Mouse (Mus musculus): Measurements from ENCODE around the gene Lrr1. TPM values are rescaled to one million over a fixed set of nuclear protein-coding genes. Genes with fewer than 3 reads are reported as not detected.
A peak's percentile ranks its signal among the peaks of the same experiment; 100 is the strongest.

Gene Lrr1
- 25.9 and 26.0 TPM in 2 replicates for polyA plus RNA-seq (2015; fragmentation: Nextera tagmentation; extraction: Ambion mirVana)

DNA sequence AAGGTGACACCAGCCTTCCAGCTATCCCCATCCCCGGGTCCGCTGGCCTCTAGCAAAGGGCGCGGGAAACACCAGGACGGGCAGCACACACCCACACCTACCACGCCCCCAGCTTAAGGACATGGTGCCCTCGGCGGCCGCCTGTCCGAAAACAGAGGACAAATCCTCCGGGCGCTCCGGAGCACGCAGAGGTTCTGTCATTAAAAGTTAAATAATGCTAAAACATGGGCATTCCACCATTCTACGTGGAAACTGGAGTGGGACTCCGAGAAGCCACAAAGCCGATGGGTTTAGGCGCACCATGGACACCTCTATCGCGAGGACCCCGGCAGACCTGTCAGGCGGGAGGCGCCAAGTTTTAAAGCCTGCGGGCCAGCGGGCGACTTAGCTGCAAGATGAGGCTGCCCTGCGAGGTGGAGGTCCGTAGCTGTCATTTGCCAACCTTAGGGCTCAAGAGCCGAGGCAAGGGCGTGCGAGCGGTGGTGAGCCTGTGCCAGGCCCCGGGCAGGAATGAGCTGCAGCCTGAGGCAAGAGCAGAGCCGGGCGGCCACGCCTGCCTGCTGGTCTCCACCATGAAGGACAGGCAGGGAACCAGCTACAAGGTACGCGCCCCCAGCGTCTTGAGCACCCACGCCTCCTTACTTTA is at the start of gene Lrr1:
Gene Lrr1 (plus strand): TSS at position 354 of the 646 bp plus-strand sequence.
- Histone ChIP-seq H3K4me2 (peak within 1 kb of the TSS; percentile 73), H3K27ac (peak within 1 kb of the TSS; percentile 48), H3K9me3 (replicated peaks) (no peaks in the 10 kb centered on the region), H3K36me3 (ENCODE audit: poor library complexity, severe bottlenecking) (peaks cover 7% of the 10 kb centered on the region; the same call in 1 of the 2 replicates), H3K27me3 (no peaks in the 10 kb centered on the region), H3K4me1 (peaks cover 15% of the 10 kb centered on the region), H3K4me3 (peak within 1 kb of the TSS; percentile 67), H3K9ac (peak within 1 kb of the TSS; percentile 70)
- WGBS: under 1% methylated on average over 40 of the region's 40 CpGs
- ATAC-seq: peak; percentile 95

DNA sequence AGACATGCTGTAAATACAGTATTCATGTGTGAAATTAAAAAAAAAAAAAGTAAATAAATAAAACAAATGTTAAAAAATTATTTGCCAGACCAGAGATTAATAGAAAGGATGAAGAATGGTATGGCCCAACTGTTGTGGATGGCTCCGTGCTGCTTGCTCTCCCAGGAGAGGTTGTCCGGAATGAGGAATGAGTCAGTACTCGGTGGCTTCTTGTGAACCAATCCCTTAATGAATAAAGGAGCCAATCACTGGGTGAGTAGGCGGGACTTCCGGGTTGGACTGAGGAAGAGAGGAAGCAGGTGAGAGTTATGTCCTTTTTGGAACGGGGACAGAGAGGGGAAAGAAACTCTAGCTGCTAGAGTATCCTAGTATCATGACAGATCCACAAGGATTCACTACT is 48.7 kb upstream of the Lrr1 start:
- H3K27ac ChIP-seq: no peak overlapping the region
- ATAC-seq: no peak
- no peaks in the 10 kb centered on the region for H3K27me3 ChIP-seq
- no peak overlapping the region for H3K4me3 ChIP-seq
- H3K36me3 ChIP-seq (ENCODE audit: poor library complexity, severe bottlenecking): no peaks in the 10 kb centered on the region
- H3K9me3 ChIP-seq (replicated peaks): no peaks in the 10 kb centered on the region
- H3K4me1 ChIP-seq: no peaks in the 10 kb centered on the region
- no peak overlapping the region for H3K4me2 ChIP-seq
- WGBS: 90% methylated on average over 6 of the region's 6 CpGs
- H3K9ac ChIP-seq: no peak overlapping the region

DNA sequence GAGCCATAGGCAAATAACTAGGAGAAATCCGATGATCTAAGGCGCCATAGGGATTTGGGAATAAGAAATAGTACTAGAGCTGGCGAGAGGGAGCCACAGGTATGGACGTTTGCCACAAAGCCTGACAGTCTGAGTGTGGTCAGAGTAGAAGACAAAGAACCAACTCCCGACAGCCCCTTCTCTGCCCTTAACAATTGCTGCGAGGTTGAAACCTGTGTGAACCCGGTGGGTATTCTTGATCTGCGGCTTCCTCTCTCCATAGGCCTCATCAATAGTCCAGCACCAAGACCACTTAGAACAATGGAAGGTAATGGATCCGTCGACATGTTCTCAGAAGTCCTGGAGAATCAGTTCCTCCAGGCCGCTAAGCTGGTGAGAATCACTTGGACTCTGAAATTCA is 45.8 kb upstream of the Lrr1 start:
- WGBS: 90% methylated on average over 11 of the region's 11 CpGs
- Histone ChIP-seq H3K36me3 (ENCODE audit: poor library complexity, severe bottlenecking) (no peaks in the 10 kb centered on the region), H3K27ac (no peak overlapping the region), H3K4me1 (no peaks in the 10 kb centered on the region), H3K4me3 (no peak overlapping the region), H3K9ac (no peak overlapping the region), H3K9me3 (replicated peaks) (no peaks in the 10 kb centered on the region), H3K4me2 (no peak overlapping the region), H3K27me3 (no peaks in the 10 kb centered on the region)
- no peak for ATAC-seq

DNA sequence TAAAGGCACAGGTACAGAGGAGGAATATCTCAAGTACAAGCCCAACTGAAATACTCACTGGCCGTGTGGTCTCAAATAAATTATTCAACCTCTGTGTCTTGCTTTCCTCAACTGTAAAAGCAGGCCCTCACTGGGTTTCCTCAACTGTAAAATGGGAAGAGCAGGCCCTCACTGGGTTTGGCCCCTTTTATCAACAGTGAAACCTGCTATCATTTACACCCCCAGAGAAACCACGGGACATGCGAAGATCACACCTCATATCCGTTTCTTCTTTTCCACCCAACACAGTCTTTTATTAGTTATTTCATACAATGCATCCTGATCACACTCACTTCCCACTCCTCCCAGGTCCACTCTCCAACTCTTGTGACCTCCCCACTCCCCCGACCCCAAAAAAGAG is 43.5 kb upstream of the Lrr1 start:
- Histone ChIP-seq H3K9ac (no peak overlapping the region), H3K4me1 (no peaks in the 10 kb centered on the region), H3K36me3 (ENCODE audit: poor library complexity, severe bottlenecking) (no peaks in the 10 kb centered on the region), H3K27ac (no peak overlapping the region), H3K4me3 (no peak overlapping the region), H3K9me3 (replicated peaks) (no peaks in the 10 kb centered on the region), H3K27me3 (no peaks in the 10 kb centered on the region), H3K4me2 (no peak overlapping the region)
- WGBS: 96% methylated on average over 5 of the region's 5 CpGs
- no peak for ATAC-seq

DNA sequence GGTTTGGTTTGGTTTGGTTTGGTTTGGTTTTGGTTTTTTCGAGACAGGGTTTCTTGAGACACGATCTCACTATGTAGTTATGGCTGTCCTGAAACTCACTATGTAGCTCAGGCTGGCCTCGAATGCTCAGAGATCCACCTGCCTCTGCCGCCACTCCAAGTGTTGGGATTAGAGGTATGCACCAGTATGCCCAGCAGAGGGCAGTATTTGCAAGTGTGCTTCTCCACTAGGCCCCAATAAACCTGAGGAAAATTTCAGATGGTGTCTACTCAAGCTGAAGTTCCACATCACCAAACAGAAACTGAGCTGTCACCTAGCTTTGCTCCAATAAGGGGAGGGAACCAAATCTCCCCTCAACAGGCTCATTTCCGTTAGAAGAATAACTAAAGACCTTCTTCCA is 41.4 kb upstream of the Lrr1 start:
- no peak overlapping the region for H3K27ac ChIP-seq
- no peak overlapping the region for H3K9ac ChIP-seq
- H3K4me2 ChIP-seq: no peak overlapping the region
- no peaks in the 10 kb centered on the region for H3K36me3 ChIP-seq (ENCODE audit: poor library complexity, severe bottlenecking)
- 90% methylated on average over 5 of the region's 5 CpGs for WGBS
- no peaks in the 10 kb centered on the region for H3K27me3 ChIP-seq
- H3K9me3 ChIP-seq (replicated peaks): no peaks in the 10 kb centered on the region
- no peak overlapping the region for H3K4me3 ChIP-seq
- H3K4me1 ChIP-seq: no peaks in the 10 kb centered on the region
- no peak for ATAC-seq

DNA sequence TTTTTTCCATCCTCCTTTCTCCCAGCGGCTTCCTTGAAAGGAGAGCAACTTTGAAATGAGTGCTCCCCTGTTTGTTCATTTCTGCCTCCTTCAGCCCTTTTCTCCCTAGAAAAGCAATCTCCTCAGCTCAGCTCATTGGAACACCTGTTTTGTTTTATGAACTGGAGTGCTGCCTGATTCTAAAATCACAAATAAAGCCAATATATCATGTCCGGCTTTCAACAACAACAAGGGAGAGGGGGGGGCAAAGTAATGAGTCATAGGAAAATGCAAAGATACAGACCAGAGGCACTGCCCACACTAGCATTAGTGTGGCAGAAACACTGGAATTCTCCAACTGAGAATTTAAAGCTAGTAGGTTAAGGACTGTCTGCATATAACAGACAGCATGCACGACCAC is 41.0 kb upstream of the Lrr1 start:
- ATAC-seq: no peak
- H3K27ac ChIP-seq: no peak overlapping the region
- no peaks in the 10 kb centered on the region for H3K36me3 ChIP-seq (ENCODE audit: poor library complexity, severe bottlenecking)
- no peaks in the 10 kb centered on the region for H3K9me3 ChIP-seq (replicated peaks)
- no peaks in the 10 kb centered on the region for H3K27me3 ChIP-seq
- no peak overlapping the region for H3K4me2 ChIP-seq
- no peak overlapping the region for H3K9ac ChIP-seq
- H3K4me1 ChIP-seq: no peaks in the 10 kb centered on the region
- 93% methylated on average over 3 of the region's 3 CpGs for WGBS
- no peak overlapping the region for H3K4me3 ChIP-seq

DNA sequence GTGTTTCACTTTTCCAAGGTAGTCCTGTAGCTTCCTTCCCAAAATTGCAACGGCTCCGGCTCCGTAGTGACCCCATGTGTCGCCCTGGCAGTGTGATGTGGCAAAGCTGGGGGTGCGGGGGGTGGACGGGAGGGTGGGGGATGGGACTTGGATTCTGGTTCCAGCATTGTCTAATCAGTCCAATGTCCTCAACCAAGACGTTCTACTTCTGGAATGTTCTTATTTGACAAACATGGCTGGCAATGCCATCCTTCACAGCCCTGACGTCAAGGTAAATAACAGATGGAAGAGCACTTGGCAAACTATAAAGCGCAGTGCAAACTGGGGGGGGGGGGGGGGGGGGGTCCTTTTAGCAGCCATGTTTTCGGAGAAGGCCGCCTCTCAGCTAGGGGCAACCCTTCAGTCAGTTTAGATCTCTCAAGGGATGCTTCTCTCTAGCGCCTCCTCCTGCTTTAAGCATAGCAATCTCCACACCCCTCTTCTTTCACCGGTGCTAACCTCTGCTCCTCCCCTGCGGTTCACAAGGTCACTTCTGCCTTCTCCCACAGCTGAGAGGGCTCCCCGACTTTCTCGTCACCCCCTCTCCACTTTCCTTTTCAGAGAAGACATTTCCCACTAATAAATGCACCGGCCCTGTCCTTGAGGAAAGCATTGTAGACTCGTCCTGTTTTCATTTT is 38.8 kb upstream of the Lrr1 start:
- Histone ChIP-seq H3K27me3 (no peaks in the 10 kb centered on the region), H3K4me3 (no peak overlapping the region), H3K4me1 (no peaks in the 10 kb centered on the region), H3K36me3 (ENCODE audit: poor library complexity, severe bottlenecking) (no peaks in the 10 kb centered on the region), H3K27ac (no peak overlapping the region), H3K9me3 (replicated peaks) (no peaks in the 10 kb centered on the region), H3K4me2 (0 out of 2 replicates have a peak overlapping the region, but pooled peaks have one; percentile 24), H3K9ac (no peak overlapping the region)
- ATAC-seq: 0 out of 2 replicates have a peak, but pooled peaks have one; percentile 27
- WGBS: 41% methylated on average over 17 of the region's 18 CpGs

DNA sequence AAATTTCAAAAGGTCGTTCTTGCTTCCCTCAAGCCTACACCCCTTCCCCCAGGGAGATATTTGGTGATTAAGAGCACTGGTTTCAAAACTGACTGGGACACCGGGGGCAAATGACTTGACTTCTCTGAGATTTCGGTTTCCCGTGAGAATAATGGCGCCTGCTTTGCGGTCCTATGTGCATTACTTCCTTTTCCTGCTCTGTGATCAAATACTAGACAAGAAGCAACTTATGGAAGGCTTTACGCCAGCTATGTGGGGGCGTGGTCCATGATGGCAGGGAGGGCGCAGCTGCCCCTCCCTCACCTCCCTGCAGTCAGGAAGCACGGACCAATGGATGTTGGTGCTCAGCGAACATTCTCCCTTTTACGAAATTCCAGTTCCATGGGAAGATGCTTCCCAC is 38.1 kb upstream of the Lrr1 start:
- H3K9me3 ChIP-seq (replicated peaks): no peaks in the 10 kb centered on the region
- H3K4me3 ChIP-seq: no peak overlapping the region
- no peak overlapping the region for H3K4me2 ChIP-seq
- H3K36me3 ChIP-seq (ENCODE audit: poor library complexity, severe bottlenecking): no peaks in the 10 kb centered on the region
- H3K27me3 ChIP-seq: no peaks in the 10 kb centered on the region
- no peak for ATAC-seq
- no peak overlapping the region for H3K27ac ChIP-seq
- no peaks in the 10 kb centered on the region for H3K4me1 ChIP-seq
- WGBS: 75% methylated on average over 12 of the region's 12 CpGs
- no peak overlapping the region for H3K9ac ChIP-seq

DNA sequence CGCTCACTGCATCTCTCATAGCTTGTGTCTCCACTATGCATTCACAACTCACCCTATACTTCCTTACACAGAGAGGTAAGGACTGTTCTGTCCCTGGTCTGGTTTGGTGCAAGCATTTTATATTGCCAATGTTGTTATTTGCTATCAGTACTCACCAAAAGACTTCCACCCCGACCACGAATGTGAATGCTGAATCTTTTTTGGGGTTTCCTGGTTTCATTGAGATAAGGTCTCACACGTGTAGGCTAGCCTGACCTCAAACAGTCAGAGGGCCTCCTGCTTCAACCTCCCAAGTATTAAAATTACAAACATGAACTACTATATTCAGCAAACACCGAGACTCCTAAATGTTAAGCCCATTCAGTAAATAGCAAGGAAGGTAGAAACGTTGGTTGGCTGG is 37.3 kb upstream of the Lrr1 start:
- no peaks in the 10 kb centered on the region for H3K4me1 ChIP-seq
- H3K4me2 ChIP-seq: no peak overlapping the region
- no peak overlapping the region for H3K27ac ChIP-seq
- WGBS: 86% methylated on average over 6 of the region's 6 CpGs
- H3K27me3 ChIP-seq: no peaks in the 10 kb centered on the region
- H3K9me3 ChIP-seq (replicated peaks): no peaks in the 10 kb centered on the region
- H3K4me3 ChIP-seq: no peak overlapping the region
- ATAC-seq: no peak
- H3K9ac ChIP-seq: no peak overlapping the region
- no peaks in the 10 kb centered on the region for H3K36me3 ChIP-seq (ENCODE audit: poor library complexity, severe bottlenecking)

DNA sequence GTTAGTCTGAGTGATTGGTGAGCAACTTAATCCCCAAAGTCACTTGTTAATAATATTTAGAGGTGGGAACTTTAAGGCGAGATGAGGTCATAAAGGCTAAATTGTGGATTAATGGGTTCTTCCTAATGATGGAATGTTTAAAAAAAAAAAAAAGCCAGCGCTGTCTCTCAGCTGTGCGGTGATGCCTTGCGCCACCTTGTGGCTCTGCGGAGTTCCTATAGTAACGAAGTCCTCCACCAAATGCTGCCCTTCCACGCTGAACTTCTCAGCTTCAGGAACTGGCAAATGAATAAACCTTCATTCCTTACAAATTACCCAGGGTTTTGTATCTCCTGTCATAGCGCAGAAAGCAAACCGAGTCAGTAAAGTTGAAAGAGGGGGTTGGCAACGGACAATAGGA is 36.6 kb upstream of the Lrr1 start:
- Histone ChIP-seq H3K4me1 (no peaks in the 10 kb centered on the region), H3K27me3 (no peaks in the 10 kb centered on the region), H3K27ac (no peak overlapping the region), H3K4me2 (no peak overlapping the region), H3K9ac (no peak overlapping the region), H3K36me3 (ENCODE audit: poor library complexity, severe bottlenecking) (no peaks in the 10 kb centered on the region), H3K9me3 (replicated peaks) (no peaks in the 10 kb centered on the region), H3K4me3 (no peak overlapping the region)
- WGBS: 8% methylated on average over 10 of the region's 10 CpGs
- 0 out of 2 replicates have a peak, but pooled peaks have one; percentile 68 for ATAC-seq

DNA sequence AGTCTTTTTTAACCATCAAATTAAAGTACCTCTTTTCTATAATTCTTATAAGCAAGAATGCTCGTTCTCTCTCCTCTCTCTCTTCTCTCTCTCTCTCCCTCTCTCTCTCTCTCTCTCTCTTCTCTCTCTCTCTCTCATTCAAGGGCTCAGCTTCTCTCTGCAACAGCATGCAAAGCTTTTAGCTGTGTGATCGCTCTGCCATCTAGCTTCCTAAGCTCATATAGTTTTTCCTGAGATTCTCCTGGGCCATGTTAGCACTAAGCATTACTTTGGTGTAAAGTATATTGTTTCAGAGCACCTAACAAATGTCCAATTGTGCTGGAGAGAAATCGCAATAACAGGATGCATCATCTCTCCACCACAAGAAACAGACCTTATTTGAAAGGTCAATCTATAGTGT is 29.4 kb upstream of the Lrr1 start:
- 91% methylated on average over 3 of the region's 3 CpGs for WGBS
- Histone ChIP-seq H3K36me3 (ENCODE audit: poor library complexity, severe bottlenecking) (no peaks in the 10 kb centered on the region), H3K4me1 (no peaks in the 10 kb centered on the region)

DNA sequence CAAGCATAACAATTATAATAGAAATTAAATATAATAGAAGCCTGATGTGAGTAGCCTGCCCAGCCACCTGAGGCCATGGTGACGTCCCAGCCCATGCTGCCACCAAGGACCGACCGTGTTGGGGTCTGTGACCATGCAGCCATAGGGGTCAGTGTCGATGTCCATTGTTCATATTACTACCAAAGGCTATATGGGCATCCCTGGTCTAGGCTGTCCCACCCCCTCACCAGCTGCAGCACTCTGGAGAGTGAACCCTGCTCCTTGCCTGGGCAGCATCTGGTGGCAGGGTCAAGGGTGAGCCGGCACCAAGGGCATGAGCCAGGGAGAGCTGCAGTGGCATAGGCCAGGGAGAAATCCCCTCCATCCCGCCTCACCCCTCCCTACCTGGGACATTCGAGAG is 28.8 kb upstream of the Lrr1 start:
- WGBS: 92% methylated on average over 7 of the region's 7 CpGs
- ATAC-seq: no peak
- no peaks in the 10 kb centered on the region for H3K36me3 ChIP-seq (ENCODE audit: poor library complexity, severe bottlenecking)

More for the DNA sequence above, 29.4 kb upstream of the Lrr1 start:
- no peak for ATAC-seq
- Histone ChIP-seq H3K27me3 (no peaks in the 10 kb centered on the region), H3K4me2 (no peak overlapping the region), H3K9me3 (replicated peaks) (no peaks in the 10 kb centered on the region), H3K4me3 (no peak overlapping the region), H3K27ac (no peak overlapping the region), H3K9ac (no peak overlapping the region)

More for the DNA sequence above, 28.8 kb upstream of the Lrr1 start:
- Histone ChIP-seq H3K27me3 (no peaks in the 10 kb centered on the region), H3K4me1 (no peaks in the 10 kb centered on the region), H3K27ac (no peak overlapping the region), H3K9ac (no peak overlapping the region), H3K4me2 (no peak overlapping the region), H3K9me3 (replicated peaks) (no peaks in the 10 kb centered on the region), H3K4me3 (no peak overlapping the region)
